Mouse (Mus musculus): ENCODE data around the gene Dlec1.

DNA sequence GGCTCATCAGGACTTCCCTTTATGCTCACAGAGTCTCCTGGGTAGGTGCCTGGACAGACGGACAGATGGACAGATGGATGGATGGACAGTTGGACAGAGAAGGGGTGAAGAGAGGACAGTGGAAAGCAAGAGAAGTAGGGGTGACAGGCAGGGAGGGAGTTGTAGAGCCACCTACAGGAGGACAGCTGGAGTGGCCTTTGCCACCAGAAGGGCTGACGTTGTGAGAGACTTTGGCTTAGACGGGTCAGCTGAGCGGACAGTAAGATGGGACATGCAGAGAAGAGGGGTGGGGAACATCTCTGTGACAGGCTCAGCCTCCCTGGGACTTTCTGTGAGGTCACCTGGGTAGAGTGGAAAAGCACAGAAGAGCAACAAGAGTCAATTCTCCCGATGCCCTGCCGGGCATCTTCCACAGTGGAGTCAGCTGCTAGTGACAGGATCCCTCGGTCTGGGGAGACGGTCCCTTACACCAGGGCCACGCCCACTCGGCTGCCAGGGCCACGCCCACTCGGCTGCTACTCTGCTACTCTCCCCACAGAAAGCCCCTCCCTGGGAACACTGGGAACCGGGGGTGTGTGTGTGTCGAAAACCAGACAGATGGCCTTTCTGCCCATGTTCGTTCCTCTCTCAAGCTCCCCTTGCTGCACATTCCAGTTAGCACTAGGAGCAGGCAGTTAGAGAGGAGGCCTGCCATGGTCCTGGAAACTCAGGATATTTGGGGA, 1.9 kb upstream of the Dlec1 start:
- TF ChIP-seq USF1 (IDR thresholded peaks at IDR 0.05; ENCODE audit: low read depth) (no peak), POLR2A (IDR thresholded peaks at IDR 0.05; ENCODE audit: insufficient read length, low read depth) (no peak), TCF3 (IDR thresholded peaks at IDR 0.05; ENCODE audit: insufficient read length, low read depth) (no peak)
